21 mouse cellular contexts compared by ENCODE assay signal in the genomic region with DNA sequence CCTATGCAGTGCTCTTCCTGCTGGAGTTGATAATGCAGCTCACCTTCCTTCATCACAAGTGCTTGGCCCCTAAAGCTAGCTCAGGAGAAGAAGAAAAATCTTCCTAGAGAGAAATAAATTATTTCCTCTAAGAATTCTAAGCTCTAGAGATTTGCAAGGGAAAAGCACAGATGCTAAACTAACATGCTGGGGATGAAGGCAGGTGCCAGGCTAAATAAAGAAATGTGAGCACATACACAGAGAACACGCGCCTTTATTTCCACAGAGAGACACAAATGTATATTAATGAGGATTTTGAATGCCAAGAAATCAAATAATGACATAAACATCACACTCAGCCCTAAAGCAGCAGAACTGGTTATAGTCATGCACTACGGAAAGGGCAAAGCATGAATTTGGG.
DNase-seq lines count a peak whose midpoint lies in the region; ATAC-seq lines count a peak whose summit lies in the region.
"Had no signal": no experiment of that assay in that cellular context is flagged by ENCODE, and none has a peak within 500 bp of the region (broad histone marks: within the 10 kb centered on the region; RNA-seq: fewer than 3 reads in every experiment).

No protein-coding gene starts in this region.

- no peak for DNase-seq in frontal cortex, postnatal 14 days (ENCODE audit: low spot score in 2 of 2)
- DNase-seq in left cerebral cortex, adult 11 months (ENCODE audit: low spot score), result peak; percentile 2
- no peak for DNase-seq in left cerebral cortex, postnatal 36 days (ENCODE audit: low spot score in 2 of 2)
- DNase-seq in right cerebral cortex, adult 2 months (ENCODE audit: low spot score in 2 of 2), result peak; percentile 9 to 17
- DNase-seq in right cerebral cortex, postnatal 4 days, result no peak
- no peak for DNase-seq in lung, postnatal 25 days (ENCODE audit: low spot score)
- DNase-seq: adrenal gland, postnatal 10 days; cerebellum, postnatal 10 days; gastrocnemius, postnatal 25 days; heart, adult 11 months; kidney, adult 2 months; kidney, postnatal 36 days; liver, postnatal 0 days; thymus, adult 2 months; thymus, postnatal 36 days had no signal

- intact Hi-C loops in left cerebral cortex, postnatal 36 days (cut with DNase I), result loop anchor here (10.0 kb wide), 1 partner anchor 494 kb away; no protein-coding TSS in a partner anchor

- ATAC-seq in frontal cortex, adult (ENCODE audit: low TSS enrichment), result peak; percentile 95
- ATAC-seq: hindbrain, postnatal 0 days; intestine, embryonic 15.5 days; liver, embryonic 12.5 days; liver, postnatal 0 days; midbrain, embryonic 13.5 days; Patski had no signal

Comparison
In these comparisons a context has a peak if more than half of its experiments do, and no peak if none do; other contexts are left out.
1. DNase-seq: peak in left cerebral cortex, adult 11 months (single experiment) and right cerebral cortex, adult 2 months (2 of 2); none in frontal cortex, postnatal 14 days (0 of 2), left cerebral cortex, postnatal 36 days (0 of 2), right cerebral cortex, postnatal 4 days (single experiment) and lung, postnatal 25 days (single experiment).